Mouse (Mus musculus) MEL (cell line): ENCODE data around the gene Ifit3.

Experiments
- BHLHE40 ChIP-seq: IDR thresholded peaks from 2 replicates; pipeline ENCODE4 v1.6.1; 2012; ENCODE audit warnings: low read depth, mild to moderate bottlenecking, inconsistent platforms, low read length, improper control_type of control experiment, borderline replicate concordance
- CHD2 ChIP-seq: IDR thresholded peaks from 2 replicates; pipeline ENCODE4 v1.6.1; 2011; ENCODE audit warnings: low read length, improper control_type of control experiment
- CTCF ChIP-seq, 3 experiments: IDR thresholded peaks in 2 of 3; conservative IDR thresholded peaks in 1 of 3; 2 replicates each; pipeline ENCODE4 v1.5.1; 2011 to 2012; ENCODE audit warnings: low read length in 3 of 3, low read depth in 2 of 3, mild to moderate bottlenecking in 2 of 3, improper control_type of control experiment in 1 of 3, inconsistent platforms in 1 of 3, mixed read lengths in 1 of 3, moderate library complexity in 1 of 3; ENCODE audit not compliant: control insufficient read depth in 1 of 3, insufficient read depth in 1 of 3, poor library complexity in 1 of 3, severe bottlenecking in 1 of 3
- ELF1 ChIP-seq: IDR thresholded peaks from 2 replicates; pipeline ENCODE4 v1.6.1; 2014; ENCODE audit warnings: low read depth, mild to moderate bottlenecking, inconsistent platforms, low read length, improper control_type of control experiment, moderate library complexity
- EP300 ChIP-seq, 2 experiments: IDR thresholded peaks; 2 replicates each; pipeline ENCODE4 v1.6.1; 2011; ENCODE audit warnings: improper control_type of control experiment in 2 of 2, low read length in 2 of 2, low read depth in 1 of 2, mild to moderate bottlenecking in 1 of 2
- GATA1 ChIP-seq: IDR thresholded peaks from 2 replicates; pipeline ENCODE4 v1.6.1; 2011; ENCODE audit warnings: low read depth, low read length, improper control_type of control experiment
- MYB ChIP-seq: IDR thresholded peaks from 2 replicates; pipeline ENCODE4 v1.6.1; 2011; ENCODE audit warnings: mild to moderate bottlenecking, low read depth, low read length, improper control_type of control experiment
- POLR2A ChIP-seq, 2 experiments: IDR thresholded peaks; 2 replicates each; pipeline ENCODE4 v1.6.1; 2011 to 2012; ENCODE audit warnings: low read length in 2 of 2, mild to moderate bottlenecking in 2 of 2, control low read depth in 1 of 2, improper control_type of control experiment in 1 of 2, low read depth in 1 of 2, moderate library complexity in 1 of 2; ENCODE audit not compliant: control insufficient read depth in 1 of 2, insufficient read depth in 1 of 2, poor library complexity in 1 of 2
- UBTF ChIP-seq: IDR thresholded peaks from 2 replicates; pipeline ENCODE4 v1.6.1; 2012; ENCODE audit warnings: low read depth, mild to moderate bottlenecking, inconsistent platforms, low read length, improper control_type of control experiment, moderate library complexity, borderline replicate concordance; ENCODE audit not compliant: insufficient read depth
- USF1 ChIP-seq: IDR thresholded peaks from 2 replicates; pipeline ENCODE4 v1.6.1; 2014; ENCODE audit warnings: low read depth, mild to moderate bottlenecking, inconsistent platforms, low read length, improper control_type of control experiment, moderate library complexity

GRCm38 (mm10) chr19:34547976-34548375 lies 35.4 kb upstream of the Ifit3 start:
- TF ChIP-seq GATA1 = no peak
- no peak for TF ChIP-seq MYB
- TF ChIP-seq USF1 = no peak
- peak; percentile 77 to 94 (median 92) for TF ChIP-seq CTCF (IDR thresholded peaks at IDR 0.05 in 2 of 3, conservative IDR thresholded peaks at IDR 0.05 in 1 of 3; ENCODE audit: control insufficient read depth in 1 of 3, insufficient read depth in 1 of 3, low read depth in 2 of 3, low read length in 3 of 3, poor library complexity in 1 of 3, severe bottlenecking in 1 of 3)
- no peak for TF ChIP-seq ELF1
- TF ChIP-seq CHD2 = no peak
- TF ChIP-seq BHLHE40 = no peak
- TF ChIP-seq UBTF = no peak
- TF ChIP-seq POLR2A (IDR thresholded peaks at IDR 0.05; ENCODE audit: control insufficient read depth in 1 of 2, insufficient read depth in 1 of 2, low read depth in 1 of 2, low read length in 2 of 2, poor library complexity in 1 of 2) = no peak
- no peak for TF ChIP-seq EP300 (IDR thresholded peaks at IDR 0.05; ENCODE audit: low read depth in 1 of 2, low read length in 2 of 2)
